Mouse (Mus musculus): Measurements from ENCODE around the gene Utp15.

Utp15 gene

DNA sequence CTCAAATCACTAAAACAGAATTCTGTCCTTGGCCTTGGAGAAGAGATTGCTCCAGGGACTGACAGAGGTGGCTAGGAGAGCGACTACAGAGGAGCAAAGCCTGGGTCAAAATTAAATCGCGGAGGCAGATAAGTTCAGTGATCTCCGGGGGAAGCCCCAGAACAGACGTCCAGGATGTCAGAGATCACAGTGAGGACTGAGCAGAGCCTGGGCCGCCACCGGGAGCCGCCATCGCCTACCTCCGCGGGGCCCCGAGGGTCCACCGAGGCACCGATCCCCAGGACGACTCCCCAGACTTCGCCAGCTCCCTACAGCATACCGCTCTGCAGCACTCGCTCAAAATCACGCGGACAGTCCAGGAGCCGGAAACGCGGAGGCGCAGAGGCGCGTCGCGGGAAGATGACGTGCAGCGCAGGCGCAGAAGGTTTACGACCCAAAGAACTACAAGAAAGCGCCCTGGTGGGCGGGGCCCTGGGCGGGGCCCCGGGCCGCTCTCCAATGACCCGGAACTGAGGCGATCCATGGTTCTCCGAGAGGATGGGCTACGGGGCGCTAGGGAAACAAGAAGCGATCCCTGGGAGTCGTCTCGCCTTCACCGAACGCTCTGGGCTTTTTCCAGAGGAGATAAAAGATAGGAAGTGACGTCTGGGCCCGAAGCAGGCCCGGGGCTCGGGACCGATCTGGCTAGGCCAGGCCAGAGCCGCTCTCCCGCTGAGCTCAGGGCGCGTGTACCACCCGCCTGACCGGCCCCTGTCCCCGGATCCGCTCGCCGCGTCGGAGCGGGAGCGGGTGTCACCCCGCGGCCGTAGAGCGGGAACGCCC lies at the start of gene Utp15, which contains the start of gene Ankra2:
Gene Utp15, minus strand, starts transcription at position 406 of the 822 bp plus-strand sequence.
Gene Ankra2, plus strand, starts transcription at position 439 of the 822 bp plus-strand sequence.
- peak; percentile 99 for DNase-seq (ENCODE audit: low spot score)

DNA sequence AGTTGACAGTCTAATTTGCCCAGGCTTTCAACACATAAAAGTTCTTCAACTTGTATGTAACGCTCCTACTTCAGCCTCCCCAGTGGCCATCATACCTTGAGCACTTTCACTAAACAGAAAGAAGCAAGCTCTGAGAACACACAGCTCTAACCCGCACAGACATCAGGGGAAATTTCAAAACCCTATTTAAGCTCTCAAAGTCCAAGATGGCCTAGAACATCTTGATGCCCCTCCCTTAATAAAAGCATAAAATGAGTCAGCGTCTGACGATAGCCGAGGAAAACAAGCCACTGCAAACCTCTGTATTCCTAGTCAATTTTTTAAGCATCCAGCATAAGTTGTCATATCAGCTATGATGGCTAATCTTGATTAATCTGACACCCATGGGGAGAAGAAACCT lies 48.8 kb upstream of the Utp15 start:
- no peak for DNase-seq (ENCODE audit: low spot score)

DNA sequence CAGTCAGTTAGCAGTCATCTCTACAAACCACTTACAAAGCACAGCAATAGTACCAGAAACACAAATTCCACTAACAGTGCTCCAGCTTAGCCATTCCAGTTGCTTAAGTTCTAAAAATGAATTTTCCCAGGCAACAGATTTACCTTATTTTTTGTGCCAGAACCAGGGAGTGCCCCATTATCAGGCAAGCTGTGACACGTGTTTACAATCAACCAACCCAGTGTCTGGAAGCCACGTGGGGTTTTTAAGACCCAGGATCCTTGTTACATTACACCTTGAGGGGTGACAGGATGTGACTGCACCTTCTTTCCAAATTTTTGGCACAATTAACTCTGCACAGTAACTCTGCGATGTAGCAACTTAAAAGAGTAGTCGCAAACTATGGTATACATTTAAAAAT lies 45.9 kb upstream of the Utp15 start:
- no peak for DNase-seq (ENCODE audit: low spot score)

DNA sequence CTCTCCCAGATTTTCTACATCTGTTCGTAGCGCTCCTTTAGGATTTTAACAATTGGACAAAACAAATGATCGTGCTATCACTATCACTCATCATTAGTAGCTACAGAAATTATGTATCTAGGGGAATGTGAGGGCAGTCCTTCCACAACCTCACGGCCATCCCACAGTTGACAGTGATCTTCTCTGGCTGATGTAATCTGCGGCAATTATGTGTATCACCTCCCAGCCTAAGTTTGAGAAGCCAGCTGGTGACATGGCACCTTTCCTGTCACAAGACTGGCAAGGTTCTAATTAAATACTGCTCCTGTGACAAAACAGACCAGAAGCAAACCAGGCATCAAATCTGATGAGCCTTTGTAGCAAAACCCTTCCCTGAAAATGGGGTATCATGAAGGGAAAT lies 45.2 kb upstream of the Utp15 start:
- no peak for DNase-seq (ENCODE audit: low spot score)

DNA sequence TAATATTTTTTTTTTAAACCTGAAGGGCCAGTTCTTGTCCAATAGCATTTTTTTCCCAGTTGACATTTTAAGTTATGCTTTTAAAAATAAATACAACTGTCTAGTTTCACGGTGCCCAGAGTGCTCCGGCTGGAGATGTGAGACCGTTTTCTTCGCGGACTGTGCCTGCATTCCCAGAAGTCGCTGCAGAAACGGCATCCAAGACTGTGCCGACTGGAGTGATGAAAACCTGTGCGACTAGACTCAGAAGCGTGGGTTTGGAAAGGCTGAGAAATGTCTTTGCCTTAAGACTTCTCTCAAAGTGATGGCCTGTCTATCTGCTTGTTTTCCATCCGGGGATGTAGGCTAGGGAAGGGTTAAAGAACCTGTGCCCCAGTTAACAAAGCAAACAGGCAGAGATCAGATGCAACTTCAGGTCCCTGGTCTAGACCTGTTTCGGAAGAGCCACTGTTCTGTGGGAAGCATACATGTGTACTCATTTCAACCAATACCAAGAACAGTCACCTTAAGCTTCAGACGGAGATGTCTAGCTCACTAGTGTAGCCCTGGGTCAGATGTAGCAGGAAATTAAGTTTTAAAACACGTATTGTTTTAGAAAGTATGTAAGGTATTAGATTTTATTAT lies 44.1 kb upstream of the Utp15 start:
- DNase-seq (ENCODE audit: low spot score), result no peak

DNA sequence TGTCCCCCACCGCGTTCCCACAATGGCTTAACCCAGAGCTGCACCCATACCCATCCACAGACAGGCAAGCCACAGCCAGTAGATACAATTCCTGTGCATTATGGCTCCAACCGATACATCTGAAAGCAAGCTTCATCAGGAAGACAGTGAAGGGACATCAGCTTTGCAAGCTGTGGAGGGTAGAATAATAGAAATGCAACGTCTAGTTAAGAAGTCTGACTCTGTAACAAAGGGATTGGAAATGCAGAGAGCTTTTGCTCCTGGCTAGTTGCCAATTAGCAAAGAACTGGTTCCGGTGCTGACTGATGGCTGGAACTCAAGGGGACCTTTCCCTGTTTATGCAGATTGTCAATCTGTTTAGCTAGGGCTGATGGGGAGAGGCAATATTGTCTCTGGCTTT lies 43.6 kb upstream of the Utp15 start:
- no peak for DNase-seq (ENCODE audit: low spot score)

DNA sequence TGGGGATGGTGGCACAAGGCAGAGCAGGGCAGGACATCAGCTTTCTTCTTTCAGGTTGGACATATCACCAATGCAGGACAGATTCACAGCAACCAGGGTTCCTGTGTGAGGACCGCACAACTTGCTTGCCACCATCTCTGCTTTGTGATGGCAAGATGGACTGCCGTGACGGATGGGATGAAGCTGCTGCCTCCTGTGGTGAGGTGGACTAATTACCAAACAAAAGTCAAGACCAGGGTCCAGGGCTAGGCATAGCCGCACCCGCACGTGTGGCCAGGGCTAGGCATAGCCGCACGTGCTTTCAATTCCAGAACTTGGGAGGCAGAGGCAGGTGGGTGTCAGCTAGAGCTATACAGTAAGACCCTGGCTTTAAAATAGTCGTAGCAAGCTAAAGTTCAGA lies 42.4 kb upstream of the Utp15 start:
- DNase-seq (ENCODE audit: low spot score), result no peak

DNA sequence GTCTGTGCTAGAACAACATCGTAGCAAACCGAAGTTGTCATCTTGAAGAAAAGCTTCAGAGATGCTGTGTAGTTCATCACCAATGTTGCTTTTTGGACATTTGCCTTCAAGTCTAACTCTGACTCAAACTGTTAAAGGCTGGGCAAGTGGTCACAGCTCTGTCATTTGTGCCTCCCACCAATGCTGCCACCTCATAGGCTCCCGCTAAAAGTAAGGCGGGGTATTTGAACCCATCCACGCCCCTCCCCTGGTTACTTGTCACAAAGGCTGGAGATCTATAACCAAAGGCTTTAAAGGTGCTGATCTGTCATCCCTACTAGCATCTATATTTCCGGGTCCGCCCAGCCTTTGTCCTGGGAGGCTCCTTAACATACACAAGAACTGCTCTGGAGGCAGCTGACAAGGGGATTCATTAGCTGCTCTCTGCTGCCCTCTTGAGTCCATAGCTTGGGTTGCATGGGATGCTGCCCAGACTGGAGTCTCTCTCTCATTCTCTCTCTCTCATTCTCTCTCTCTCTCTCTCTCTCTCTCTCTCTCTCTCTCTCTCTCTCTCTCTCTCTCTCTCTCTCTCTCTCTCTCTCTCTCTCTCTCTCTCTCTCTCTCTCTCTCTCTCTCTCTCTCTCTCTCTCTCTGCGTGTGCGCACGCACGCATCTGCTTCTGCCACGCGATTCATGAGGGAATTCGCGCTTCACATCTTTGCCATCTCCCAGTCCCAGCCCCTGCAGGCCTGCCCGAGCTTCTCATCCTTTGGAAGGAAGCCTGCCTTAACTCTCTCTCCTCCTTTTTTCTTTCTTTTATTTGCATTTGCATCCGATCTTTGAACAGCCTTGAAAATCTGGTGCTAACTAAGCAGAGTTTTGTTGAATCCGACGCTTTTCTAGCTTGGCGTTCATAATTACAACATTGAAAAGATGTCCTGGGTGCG lies 36.3 kb upstream of the Utp15 start:
- peak; percentile 85 for DNase-seq (ENCODE audit: low spot score)

DNA sequence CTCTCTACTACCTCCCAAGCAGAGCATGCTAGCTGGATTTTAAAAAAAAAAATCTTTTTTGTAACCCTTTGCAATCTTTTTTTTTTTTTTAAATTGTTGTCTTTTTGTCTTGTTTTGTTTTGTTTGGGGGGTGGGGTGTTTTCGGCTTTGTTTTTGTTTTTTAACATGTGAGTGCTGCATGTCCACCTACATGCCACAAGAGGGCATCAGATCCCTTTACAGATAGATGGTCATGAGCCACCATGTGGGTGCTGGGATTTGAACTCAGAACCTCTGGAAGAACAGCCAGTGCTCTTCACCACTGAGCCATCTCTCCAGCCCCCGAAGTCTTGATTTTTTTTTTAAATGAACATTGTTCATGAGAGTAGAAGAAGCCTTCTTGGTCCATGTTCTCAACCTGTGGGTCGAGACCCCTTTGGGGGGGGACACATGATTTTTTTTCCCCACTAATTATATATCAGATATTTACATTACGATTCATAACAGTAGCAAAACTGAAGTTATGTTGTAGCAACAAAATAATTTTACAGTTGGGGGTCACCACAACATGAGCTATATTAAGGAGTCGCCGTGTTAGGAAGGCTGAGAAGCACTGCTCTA lies 35.1 kb upstream of the Utp15 start:
- DNase-seq (ENCODE audit: low spot score), result no peak

DNA sequence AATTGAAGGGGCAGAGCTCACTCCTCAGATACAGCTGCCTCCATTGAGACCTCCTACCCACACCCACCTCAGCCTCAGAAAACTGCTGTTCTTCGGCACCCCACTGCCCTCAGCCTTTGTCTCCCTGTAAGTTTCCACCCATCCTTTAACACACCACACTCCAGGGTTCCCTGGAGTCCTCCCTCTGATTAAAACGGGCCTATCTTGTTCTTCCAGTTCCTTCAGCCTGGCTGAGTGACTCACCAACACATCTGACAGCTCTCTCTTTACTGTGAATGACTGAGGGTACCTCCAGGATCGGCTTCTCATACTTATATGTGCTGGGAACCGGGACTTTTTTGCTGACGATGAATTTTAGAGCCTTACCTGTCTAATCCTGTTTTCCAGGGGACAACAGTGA lies 33.2 kb upstream of the Utp15 start:
- DNase-seq (ENCODE audit: low spot score), result no peak

DNA sequence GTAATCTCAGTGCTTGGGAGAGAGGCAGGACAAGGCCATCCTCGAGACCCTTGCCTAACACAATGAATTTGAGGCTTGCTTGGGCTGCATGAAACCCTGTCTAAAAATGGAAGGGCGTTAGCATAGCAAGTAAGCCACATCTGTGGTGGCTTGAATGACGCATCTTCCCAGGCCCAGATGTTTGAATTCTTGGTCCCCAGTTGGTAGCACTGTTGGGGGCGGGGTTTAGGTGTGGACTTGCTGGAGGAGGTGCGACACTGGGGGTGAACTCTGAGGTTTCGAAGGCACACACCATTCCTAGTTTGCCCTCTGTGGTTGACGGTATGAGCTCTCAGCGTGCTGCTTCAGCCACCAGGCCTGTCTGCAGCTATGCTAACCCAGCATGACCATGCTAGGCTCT lies 28.9 kb upstream of the Utp15 start:
- DNase-seq (ENCODE audit: low spot score), result no peak

DNA sequence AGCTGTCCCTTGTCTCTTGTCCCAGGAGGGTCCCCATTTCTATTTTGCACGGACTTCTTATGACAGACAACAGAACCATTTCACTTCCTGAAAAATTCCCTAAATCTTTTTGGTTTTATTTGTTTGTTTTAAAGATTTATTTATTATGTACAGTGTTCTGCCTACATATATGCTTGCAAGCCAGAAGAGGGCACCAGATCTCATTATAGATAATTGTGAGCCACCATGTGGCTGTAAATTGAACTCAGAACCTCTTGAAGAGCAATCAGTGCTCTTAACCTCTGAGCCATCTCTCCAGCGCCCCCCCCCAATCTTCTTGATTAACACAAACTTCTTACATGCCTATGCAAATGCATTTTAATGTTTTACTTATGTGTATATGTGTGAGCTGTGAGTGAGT lies 27.9 kb upstream of the Utp15 start:
- DNase-seq (ENCODE audit: low spot score), result no peak

DNA sequence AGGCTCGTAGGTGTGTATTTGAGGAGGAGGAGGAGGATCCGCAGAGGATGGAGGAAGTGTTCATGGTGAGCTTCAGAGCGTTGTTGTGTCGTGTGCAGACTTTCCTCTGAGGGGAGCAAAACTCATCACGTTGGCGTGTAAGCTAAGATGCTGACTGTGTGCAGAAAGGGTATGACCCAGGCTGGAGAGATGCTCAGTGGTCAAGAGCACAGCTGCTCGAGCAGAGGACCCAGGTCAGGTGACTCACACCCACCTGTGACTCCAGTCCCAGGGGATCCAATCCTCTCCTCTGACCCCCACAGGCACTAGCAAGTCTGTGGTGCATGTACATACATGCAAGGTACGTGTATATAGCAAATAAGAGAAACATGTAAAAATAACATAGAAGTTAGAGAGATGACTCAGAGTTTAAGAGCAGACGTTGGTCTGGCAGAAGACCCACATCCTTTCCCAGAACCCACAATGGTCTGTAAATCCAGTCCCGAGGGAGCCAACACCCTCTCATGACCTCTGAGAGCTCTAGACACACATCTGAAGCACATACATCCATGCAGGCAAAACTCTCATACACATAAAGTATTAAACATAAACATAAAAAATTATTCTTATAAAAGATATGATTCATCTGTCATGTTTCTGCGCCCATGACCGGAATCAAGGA lies 18.3 kb upstream of the Utp15 start:
- no peak for DNase-seq (ENCODE audit: low spot score)

DNA sequence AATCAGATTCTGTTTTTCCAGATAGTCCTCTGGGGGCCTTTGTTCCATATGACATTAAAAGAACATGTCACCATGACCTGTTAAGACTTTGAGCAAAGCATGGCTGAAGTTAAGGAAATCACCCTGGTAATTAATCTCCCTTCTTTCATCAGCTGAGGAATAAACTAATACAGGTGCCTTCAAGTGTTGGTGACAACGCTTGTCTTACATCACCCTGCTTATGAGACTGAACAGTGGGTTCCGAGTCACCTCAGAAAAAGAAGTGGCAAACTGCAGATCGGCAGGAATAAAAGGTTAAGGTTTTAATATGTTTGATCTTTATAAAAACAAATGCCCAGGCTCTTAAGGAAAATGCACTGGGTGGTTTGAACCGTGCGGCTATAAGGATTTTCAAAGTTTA lies 16.8 kb upstream of the Utp15 start, which contains the start of gene Gm21976:
Gene Gm21976, plus strand, starts transcription at position 202 of the 400 bp plus-strand sequence.
- no peak for DNase-seq (ENCODE audit: low spot score)

DNA sequence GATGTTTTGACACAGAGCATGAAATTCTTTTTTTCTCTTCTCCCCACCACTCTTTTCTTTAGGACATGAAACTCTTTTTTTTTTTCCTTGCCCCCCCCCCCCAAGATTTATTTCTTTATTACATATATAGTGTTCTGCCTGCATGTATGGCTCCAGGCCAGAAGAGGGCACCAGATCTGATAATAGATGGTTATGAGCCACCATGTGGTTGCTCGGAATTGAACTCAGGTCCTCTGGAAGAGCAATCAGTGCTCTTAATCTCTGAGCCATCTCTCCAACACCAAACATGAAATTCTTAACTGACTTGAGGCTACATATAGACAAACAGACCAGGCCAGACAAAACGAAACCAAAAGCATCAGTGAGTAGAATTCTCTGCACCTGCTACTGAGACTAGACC lies 14.7 kb upstream of the Utp15 start:
- DNase-seq (ENCODE audit: low spot score), result no peak

DNA sequence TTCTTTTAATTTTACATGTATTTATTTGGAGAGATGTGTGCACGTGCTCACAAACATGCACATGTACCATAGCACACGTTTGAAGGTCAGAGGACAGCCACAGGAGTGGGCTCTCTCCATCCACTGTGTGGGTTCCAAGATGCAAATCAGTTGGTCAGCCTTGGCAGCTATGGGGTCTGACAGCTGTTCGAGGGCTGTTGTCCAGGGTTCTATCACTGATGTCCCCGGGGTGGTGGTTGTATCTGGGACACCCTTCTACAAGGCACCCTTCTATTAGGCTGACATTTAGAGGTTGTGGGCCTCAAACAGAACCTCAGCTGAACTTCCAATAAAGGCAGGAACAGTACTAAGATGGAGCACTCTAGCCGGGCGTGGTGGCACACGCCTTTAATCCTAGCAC lies 13.4 kb upstream of the Utp15 start:
- no peak for DNase-seq (ENCODE audit: low spot score)

DNA sequence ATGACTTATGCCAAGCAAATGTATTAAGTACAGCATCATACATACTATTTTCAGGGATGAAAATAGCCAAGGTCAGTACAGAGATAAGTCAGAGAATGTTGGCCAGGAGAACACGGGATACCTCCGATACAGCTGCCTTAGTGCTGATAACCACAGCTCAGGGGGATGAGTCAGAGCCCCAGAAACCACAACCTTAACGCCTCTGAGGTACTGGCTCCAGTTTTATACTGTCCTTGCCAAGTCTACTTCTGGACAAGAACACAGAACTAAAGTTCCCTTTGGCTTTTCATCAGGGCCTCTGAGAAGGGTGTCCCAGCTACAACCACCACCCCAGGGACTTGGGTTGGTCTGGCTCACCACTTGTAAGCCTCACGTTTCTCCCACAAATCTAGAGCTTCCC lies 12.8 kb upstream of the Utp15 start:
- DNase-seq (ENCODE audit: low spot score), result no peak

DNA sequence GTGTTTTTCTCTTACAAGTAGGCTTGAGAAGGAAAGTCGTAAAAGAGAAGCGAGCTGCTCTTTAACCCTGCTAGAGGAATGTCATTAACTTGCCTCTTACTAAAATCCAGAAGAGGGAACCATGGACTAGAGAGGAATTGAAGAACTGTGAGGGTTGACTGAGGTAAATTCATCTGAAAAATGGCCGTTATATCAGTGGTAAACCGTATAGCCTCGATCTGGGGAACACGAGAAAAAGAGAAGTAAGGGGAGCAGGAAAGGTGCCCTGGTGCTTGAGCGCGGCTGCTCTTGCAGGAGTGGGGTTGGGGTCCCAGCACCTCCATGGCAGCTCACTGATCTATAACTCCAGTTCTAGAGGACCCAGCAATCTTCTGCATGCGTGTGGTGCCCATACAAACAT lies 11.2 kb upstream of the Utp15 start:
- no peak for DNase-seq (ENCODE audit: low spot score)

DNA sequence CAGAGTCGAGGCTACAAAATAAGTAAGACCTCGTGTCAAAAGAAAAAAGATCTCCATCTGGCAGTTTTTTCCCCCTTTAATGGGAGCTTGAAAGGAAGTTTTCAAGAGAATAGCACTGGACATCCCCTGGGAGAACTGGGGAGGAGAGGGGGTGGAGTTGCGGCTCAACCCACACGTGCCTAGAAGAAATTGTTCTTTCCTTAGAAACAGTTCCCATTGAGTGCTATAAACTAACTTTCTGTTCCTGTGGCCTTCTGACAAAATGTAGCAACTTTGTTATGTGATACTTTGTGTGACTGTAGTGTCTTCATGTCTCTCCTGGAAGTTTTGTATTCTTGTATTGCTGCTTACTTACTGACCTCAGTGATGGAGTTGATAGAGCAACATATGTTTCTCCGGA lies 1.3 kb upstream of the Utp15 start:
- no peak for DNase-seq (ENCODE audit: low spot score)

DNA sequence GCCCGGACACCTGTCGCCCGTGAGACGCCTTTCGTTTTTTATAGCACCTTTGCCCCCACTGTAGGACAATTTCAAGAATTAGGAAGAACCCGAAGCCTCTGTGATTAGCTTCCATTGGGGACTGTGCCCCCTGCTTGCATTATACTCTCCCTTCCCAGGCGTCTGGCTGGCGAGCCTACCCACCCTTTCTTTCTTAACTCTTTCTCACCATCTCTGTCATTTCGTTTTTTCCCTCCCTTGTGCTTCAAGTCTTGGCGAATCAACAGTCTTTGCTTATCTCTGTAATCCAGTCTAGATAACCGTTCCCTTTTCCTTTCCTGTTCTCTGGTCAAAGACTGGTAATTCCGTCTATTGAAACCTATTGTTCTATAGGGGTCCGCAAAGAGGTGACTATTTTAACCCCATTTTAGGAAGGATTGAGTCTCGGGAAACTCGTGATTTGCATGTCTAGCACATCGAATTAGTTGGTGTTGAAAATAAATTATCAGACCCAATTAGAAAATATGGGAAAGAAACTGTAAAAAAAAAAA lies 682 bp upstream of the Utp15 start:
- no peak for DNase-seq (ENCODE audit: low spot score)

DNA sequence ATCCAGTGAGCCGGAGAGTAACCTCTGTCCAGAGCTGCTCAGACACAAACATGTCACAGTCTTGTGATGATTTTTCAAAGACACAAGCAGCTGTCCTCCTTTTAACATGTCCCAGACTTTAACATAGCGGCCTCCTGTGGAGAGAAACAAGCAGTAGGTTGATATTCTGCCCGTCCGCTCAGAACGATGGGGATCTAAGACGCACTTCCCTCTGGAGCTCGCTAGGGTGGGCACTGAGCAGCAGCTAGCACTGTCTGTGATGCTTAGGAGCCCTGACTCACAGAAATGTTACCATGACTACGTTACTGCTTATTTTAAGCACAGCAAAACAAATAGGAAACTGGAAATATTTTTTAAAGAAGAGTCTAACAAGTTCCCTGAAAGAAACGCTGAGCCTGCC lies 7.9 kb downstream of the Utp15 start:
- no peak for DNase-seq (ENCODE audit: low spot score)

All from testis, postnatal 10 days (tissue).